Mouse (Mus musculus): ENCODE data around the gene Fam98a. TPM values are rescaled to one million over a fixed set of nuclear protein-coding genes. Genes with fewer than 3 reads are reported as not detected.

Gene Fam98a
- polyA plus RNA-seq (2012; rRNA removed): 19.7 TPM in 2 replicates

DNA sequence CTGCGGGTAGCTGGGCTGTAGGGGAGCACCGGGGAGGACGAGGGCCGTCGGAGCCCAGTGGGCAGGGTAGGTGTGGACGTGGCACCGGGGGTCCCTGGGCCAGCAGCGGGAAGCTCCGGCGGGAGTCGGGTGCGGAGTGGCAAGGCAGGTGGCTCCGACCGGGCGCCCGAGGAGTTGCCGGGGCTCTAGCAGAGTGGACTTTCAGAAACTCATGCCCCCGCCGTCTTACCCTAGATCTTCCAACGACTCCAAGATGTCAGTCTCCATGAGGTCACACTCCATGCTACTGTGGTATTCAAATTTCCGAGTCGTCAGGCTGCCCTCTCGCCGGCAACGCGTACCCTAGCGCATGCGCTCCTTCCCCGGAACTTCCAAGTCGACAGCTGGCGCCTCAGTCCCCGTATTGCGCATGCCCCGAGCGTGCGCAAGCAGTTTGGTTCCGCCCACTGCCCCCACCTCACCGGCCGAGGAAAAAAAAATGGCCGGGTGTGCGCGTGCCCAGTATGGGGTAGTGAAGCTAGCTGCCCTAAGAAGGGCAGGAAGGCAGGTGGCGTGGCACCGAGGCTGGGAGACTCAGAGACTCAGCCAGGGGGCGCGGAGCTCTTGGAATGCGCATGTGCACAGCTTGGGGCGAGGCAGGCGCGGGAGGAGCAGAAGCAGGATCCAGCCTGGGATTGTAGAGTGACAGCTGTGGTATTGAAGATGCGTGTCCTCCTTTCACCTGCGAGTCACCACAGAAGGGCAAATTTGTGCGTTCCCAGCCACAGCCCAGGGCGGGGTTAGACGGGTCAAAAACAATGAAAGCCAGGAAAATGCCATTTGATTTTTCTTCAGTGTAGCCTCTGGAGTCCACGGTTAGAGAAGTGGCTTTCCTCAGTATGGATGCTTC lies at the start of gene Fam98a:
Gene Fam98a, minus strand, starts transcription at position 435 of the 889 bp plus-strand sequence.

Other genes with a start within 250 kb of the Fam98a start
- gene Rasgrp3, start 116.0 kb downstream of the Fam98a start, polyA plus RNA-seq (2012; rRNA removed): 2.3 and 2.6 TPM in 2 replicates

Data from liver, embryonic 14 days (tissue).